Mouse (Mus musculus): ENCODE results near the gene Aatk. TPM values are rescaled to one million over a fixed set of nuclear protein-coding genes. Genes with fewer than 3 reads are reported as not detected.

Aatk gene
- polyA plus RNA-seq, 1 experiment from 2014 or later, result 18.6 TPM

GRCm38 (mm10) chr11:120069261-120069660, 22.3 kb upstream of the Aatk start:
- H3K4me2 ChIP-seq (replicated peaks), result no peak overlapping the region
- no peak overlapping the region for H3K4me3 ChIP-seq (replicated peaks)
- no peak overlapping the region for H3K9ac ChIP-seq (replicated peaks)
- no peaks in the 10 kb centered on the region for H3K9me3 ChIP-seq
- 59% methylated on average over 11 of the region's 11 CpGs for WGBS
- no peaks in the 10 kb centered on the region for H3K27me3 ChIP-seq
- no peak for ATAC-seq
- no peak overlapping the region for H3K27ac ChIP-seq
- peaks cover 100% of the 10 kb centered on the region for H3K36me3 ChIP-seq
- H3K4me1 ChIP-seq (replicated peaks), result no peaks in the 10 kb centered on the region

DNA sequence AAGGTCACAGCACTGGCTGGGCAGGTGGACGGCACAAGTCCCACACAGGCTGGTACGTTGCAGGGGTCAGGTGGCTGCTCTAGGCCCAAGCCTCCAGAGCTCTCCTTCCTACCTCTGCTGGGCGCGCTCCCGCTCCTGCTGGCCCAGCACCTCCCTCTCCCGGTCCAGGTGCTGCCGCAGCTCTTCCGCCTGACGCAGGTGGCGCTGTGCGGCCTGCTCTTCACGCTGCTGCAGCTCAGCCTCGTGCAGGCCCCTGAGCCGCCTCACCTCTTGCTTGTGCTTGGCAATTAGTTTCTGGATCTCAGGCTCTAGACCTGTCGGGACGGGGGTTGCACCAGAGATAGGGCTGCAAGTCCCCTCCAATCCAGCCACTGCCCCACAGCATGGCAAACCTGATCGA, 20.9 kb upstream of the Aatk start:
- 57% methylated on average over 17 of the region's 17 CpGs for WGBS
- peak; percentile 27; the same call in 1 of the 2 replicates for ATAC-seq
- Histone ChIP-seq H3K4me2 (replicated peaks) (no peak overlapping the region), H3K9me3 (no peaks in the 10 kb centered on the region), H3K27me3 (no peaks in the 10 kb centered on the region), H3K4me1 (replicated peaks) (no peaks in the 10 kb centered on the region), H3K9ac (replicated peaks) (no peak overlapping the region), H3K4me3 (replicated peaks) (no peak overlapping the region), H3K36me3 (peaks cover 100% of the 10 kb centered on the region), H3K27ac (no peak overlapping the region)

- H3K4me2 ChIP-seq (replicated peaks), result no peak overlapping the region
- H3K27me3 ChIP-seq, result no peaks in the 10 kb centered on the region
- H3K27ac ChIP-seq, result no peak overlapping the region
- 33% methylated on average over 10 of the region's 10 CpGs for WGBS
- H3K9ac ChIP-seq (replicated peaks), result no peak overlapping the region
- no peaks in the 10 kb centered on the region for H3K9me3 ChIP-seq
- H3K4me3 ChIP-seq (replicated peaks), result no peak overlapping the region
- ATAC-seq, result peak; percentile 24; the same call in 1 of the 2 replicates
- H3K36me3 ChIP-seq, result peaks cover 75% of the 10 kb centered on the region
- H3K4me1 ChIP-seq (replicated peaks), result no peaks in the 10 kb centered on the region
These were observed 18.3 kb upstream of the Aatk start for GRCm38 (mm10) chr11:120065291-120065690.

GRCm38 (mm10) chr11:120064668-120065040, 17.7 kb upstream of the Aatk start:
- no peaks in the 10 kb centered on the region for H3K27me3 ChIP-seq
- no peaks in the 10 kb centered on the region for H3K4me1 ChIP-seq (replicated peaks)
- 88% methylated on average over 11 of the region's 11 CpGs for WGBS
- H3K36me3 ChIP-seq, result peaks cover 69% of the 10 kb centered on the region
- ATAC-seq, result no peak
- no peak overlapping the region for H3K27ac ChIP-seq
- no peak overlapping the region for H3K4me3 ChIP-seq (replicated peaks)
- no peak overlapping the region for H3K9ac ChIP-seq (replicated peaks)
- H3K4me2 ChIP-seq (replicated peaks), result no peak overlapping the region
- no peaks in the 10 kb centered on the region for H3K9me3 ChIP-seq

- 91% methylated on average over 13 of the region's 13 CpGs for WGBS
- Histone ChIP-seq H3K27me3 (no peaks in the 10 kb centered on the region), H3K27ac (no peak overlapping the region), H3K9ac (replicated peaks) (no peak overlapping the region), H3K9me3 (no peaks in the 10 kb centered on the region), H3K4me1 (replicated peaks) (no peaks in the 10 kb centered on the region), H3K4me2 (replicated peaks) (no peak overlapping the region), H3K4me3 (replicated peaks) (no peak overlapping the region), H3K36me3 (peaks cover 64% of the 10 kb centered on the region)
- ATAC-seq, result no peak
These were observed 17.2 kb upstream of the Aatk start for GRCm38 (mm10) chr11:120064006-120064667.

DNA sequence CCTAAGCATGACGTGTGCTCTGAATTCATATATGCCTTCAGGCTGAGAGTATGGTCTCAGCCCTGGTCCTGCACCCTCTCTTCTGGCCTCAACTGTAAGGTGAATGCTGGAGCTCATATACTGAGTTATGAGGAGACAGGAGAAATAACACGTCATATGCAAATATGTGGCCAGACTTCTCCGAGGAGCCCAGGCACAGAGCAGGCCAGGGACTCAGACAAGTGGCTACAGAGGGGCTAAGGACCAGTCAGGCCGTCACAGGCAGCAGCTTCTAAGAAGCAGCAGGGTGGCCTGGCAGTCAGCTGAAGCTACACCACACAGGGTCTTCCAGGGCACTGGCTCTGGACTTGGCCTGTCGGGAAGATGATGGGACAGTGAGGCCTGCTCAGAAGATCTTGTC, 16.4 kb upstream of the Aatk start:
- no peaks in the 10 kb centered on the region for H3K4me1 ChIP-seq (replicated peaks)
- no peak overlapping the region for H3K4me2 ChIP-seq (replicated peaks)
- H3K27ac ChIP-seq, result no peak overlapping the region
- no peak for ATAC-seq
- H3K9me3 ChIP-seq, result no peaks in the 10 kb centered on the region
- 88% methylated on average over 5 of the region's 5 CpGs for WGBS
- H3K9ac ChIP-seq (replicated peaks), result no peak overlapping the region
- H3K36me3 ChIP-seq, result peaks cover 56% of the 10 kb centered on the region
- no peak overlapping the region for H3K4me3 ChIP-seq (replicated peaks)
- no peaks in the 10 kb centered on the region for H3K27me3 ChIP-seq

DNA sequence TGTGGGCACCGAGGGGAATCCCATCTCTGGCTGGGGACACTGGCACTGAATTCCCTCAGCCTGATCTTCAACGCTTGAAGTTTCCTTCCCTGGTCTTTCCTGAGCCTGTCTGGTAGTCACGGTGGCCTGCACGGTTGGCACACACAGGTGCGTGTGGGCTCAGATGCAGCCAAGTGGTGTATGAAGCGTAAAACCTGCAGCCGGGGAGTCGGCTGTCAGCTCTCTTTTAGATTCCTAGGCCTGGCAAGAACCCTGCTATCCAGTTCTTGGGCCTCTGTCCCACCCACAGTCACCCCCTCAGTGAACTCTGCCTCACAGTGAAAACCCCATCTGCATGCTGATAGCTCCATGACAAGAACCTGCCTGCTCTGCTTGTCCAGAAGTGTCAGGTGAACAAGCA, 13.7 kb upstream of the Aatk start:
- H3K4me3 ChIP-seq (replicated peaks), result no peak overlapping the region
- H3K4me1 ChIP-seq (replicated peaks), result no peaks in the 10 kb centered on the region
- peaks cover 29% of the 10 kb centered on the region for H3K36me3 ChIP-seq
- H3K9me3 ChIP-seq, result no peaks in the 10 kb centered on the region
- 81% methylated on average over 8 of the region's 8 CpGs for WGBS
- H3K4me2 ChIP-seq (replicated peaks), result no peak overlapping the region
- no peak overlapping the region for H3K27ac ChIP-seq
- ATAC-seq, result no peak
- H3K9ac ChIP-seq (replicated peaks), result no peak overlapping the region
- no peaks in the 10 kb centered on the region for H3K27me3 ChIP-seq

GRCm38 (mm10) chr11:120055953-120056732, 9.2 kb upstream of the Aatk start:
- ATAC-seq, result no peak
- H3K27ac ChIP-seq, result no peak overlapping the region
- no peaks in the 10 kb centered on the region for H3K9me3 ChIP-seq
- no peak overlapping the region for H3K9ac ChIP-seq (replicated peaks)
- H3K4me3 ChIP-seq (replicated peaks), result no peak overlapping the region
- WGBS, result 91% methylated on average over 12 of the region's 12 CpGs
- H3K36me3 ChIP-seq, result no peaks in the 10 kb centered on the region
- peaks cover 8% of the 10 kb centered on the region for H3K4me1 ChIP-seq (replicated peaks)
- H3K4me2 ChIP-seq (replicated peaks), result no peak overlapping the region
- H3K27me3 ChIP-seq, result no peaks in the 10 kb centered on the region

- no peaks in the 10 kb centered on the region for H3K9me3 ChIP-seq
- 85% methylated on average over 4 of the region's 4 CpGs for WGBS
These were observed 6.9 kb upstream of the Aatk start for GRCm38 (mm10) chr11:120053846-120054245.

DNA sequence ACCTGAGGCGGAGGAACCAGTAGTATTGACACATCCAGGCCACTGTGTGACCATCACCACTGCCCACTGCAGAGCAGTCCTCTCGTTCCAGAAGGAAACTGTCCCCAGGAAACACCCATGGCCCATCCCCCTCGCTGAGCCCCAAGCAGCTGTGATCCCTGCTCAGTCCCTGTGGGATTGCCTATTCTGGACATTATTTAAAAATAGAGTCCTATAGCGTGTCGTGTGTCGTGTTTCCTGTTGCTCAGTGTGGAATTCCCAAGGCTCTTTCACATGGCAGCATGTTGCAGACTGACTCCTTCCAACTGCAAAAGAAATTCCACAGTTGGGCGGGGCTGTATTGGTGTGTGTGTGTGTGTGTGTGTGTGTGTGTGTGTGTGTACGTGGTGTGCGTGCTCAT, 5.3 kb upstream of the Aatk start:
- no peak for ATAC-seq
- no peak overlapping the region for H3K9ac ChIP-seq (replicated peaks)
- no peak overlapping the region for H3K4me2 ChIP-seq (replicated peaks)
- H3K36me3 ChIP-seq, result no peaks in the 10 kb centered on the region
- H3K27me3 ChIP-seq, result peaks cover 11% of the 10 kb centered on the region
- H3K27ac ChIP-seq, result no peak overlapping the region
- H3K9me3 ChIP-seq, result no peaks in the 10 kb centered on the region
- H3K4me3 ChIP-seq (replicated peaks), result no peak overlapping the region
- WGBS, result 78% methylated on average over 9 of the region's 9 CpGs
- H3K4me1 ChIP-seq (replicated peaks), result peaks cover 30% of the 10 kb centered on the region

More at GRCm38 (mm10) chr11:120053846-120054245, 6.9 kb upstream of the Aatk start:
- Histone ChIP-seq H3K36me3 (no peaks in the 10 kb centered on the region), H3K4me1 (replicated peaks) (peaks cover 14% of the 10 kb centered on the region), H3K9ac (replicated peaks) (no peak overlapping the region), H3K4me2 (replicated peaks) (no peak overlapping the region), H3K27me3 (peaks cover 3% of the 10 kb centered on the region), H3K27ac (no peak overlapping the region), H3K4me3 (replicated peaks) (no peak overlapping the region)
- ATAC-seq, result no peak

GRCm38 (mm10) chr11:120051124-120051811, 4.3 kb upstream of the Aatk start:
- Histone ChIP-seq H3K27me3 (peaks cover 11% of the 10 kb centered on the region), H3K9me3 (no peaks in the 10 kb centered on the region), H3K4me2 (replicated peaks) (no peak overlapping the region), H3K4me1 (replicated peaks) (peaks cover 33% of the 10 kb centered on the region), H3K36me3 (no peaks in the 10 kb centered on the region), H3K4me3 (replicated peaks) (no peak overlapping the region), H3K27ac (no peak overlapping the region), H3K9ac (replicated peaks) (peak overlapping the region; percentile 5; the same call in 1 of the 2 replicates)
- 37% methylated on average over 14 of the region's 14 CpGs for WGBS
- no peak for ATAC-seq

- ATAC-seq, result no peak
- H3K36me3 ChIP-seq, result no peaks in the 10 kb centered on the region
- H3K9me3 ChIP-seq, result no peaks in the 10 kb centered on the region
- H3K9ac ChIP-seq (replicated peaks), result no peak overlapping the region
- peaks cover 11% of the 10 kb centered on the region for H3K27me3 ChIP-seq
- peaks cover 53% of the 10 kb centered on the region for H3K4me1 ChIP-seq (replicated peaks)
- no peak overlapping the region for H3K27ac ChIP-seq
- H3K4me3 ChIP-seq (replicated peaks), result no peak overlapping the region
- H3K4me2 ChIP-seq (replicated peaks), result 0 out of 2 replicates have a peak overlapping the region, but pooled peaks have one; percentile 86
- WGBS, result 88% methylated on average over 8 of the region's 8 CpGs
These were observed 2.1 kb upstream of the Aatk start for GRCm38 (mm10) chr11:120049067-120049466.

Data from midbrain, embryonic 13.5 days (tissue).